Mouse (Mus musculus) E14TG2a.4 (cell line): ENCODE data around the gene Cdh13.

Experiments
- CTCF ChIP-seq: conservative IDR thresholded peaks from 2 replicates; pipeline ENCODE4 v1.5.1; 2014; ENCODE audit warnings: low read length
- NANOG ChIP-seq: IDR thresholded peaks from 2 replicates; pipeline ENCODE4 v1.6.1; 2014; ENCODE audit warnings: borderline replicate concordance, low read length, mixed read lengths
- POU5F1 ChIP-seq: IDR thresholded peaks from 2 replicates; pipeline ENCODE4 v1.6.1; 2014; ENCODE audit warnings: low read length, borderline replicate concordance

DNA sequence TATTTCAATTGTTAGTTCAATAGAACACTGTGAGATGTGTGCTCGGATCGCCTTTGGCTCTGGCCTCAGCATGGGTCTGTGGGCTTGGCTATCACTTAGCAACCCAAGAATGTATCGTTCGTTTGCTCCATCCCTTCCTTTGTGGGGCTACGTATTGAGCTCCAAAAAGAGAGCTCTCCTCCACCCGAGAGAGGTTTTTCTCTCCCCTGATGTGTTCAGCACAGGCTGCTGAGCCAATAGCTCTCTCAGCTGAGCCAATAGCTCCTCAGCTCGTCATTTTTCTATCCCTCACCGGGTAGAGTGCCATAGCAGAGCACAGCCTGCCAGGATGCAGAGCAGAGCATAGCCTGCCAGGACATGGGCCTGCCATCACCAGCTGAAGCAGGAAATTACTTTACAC lies 345.2 kb downstream of the Cdh13 start:
- TF ChIP-seq CTCF = no peak
- no peak for TF ChIP-seq NANOG
- no peak for TF ChIP-seq POU5F1
